Mouse (Mus musculus) inflammation-experienced regulatory T-cells, adult 6 months (primary cell): ENCODE measurements at regions not wholly inside any gene's neighbourhood (a gene's known extent, or its start where the extent isn't known, plus 50 kb on each side); places are given as distances from the start of the nearest gene placed in this dataset.

Experiments used
- ATAC-seq: one replicate; pipeline ENCODE4 v1.8.0; 2017

GRCm38 (mm10) chr11:114257756-114258155, 190.9 kb upstream of the Sdk2 start:
- ATAC-seq, result no peak

GRCm38 (mm10) chr11:114257061-114257460, 190.2 kb upstream of the Sdk2 start:
- no peak for ATAC-seq

- no peak for ATAC-seq
These were observed 187.5 kb upstream of the Sdk2 start for GRCm38 (mm10) chr11:114254344-114254743.

GRCm38 (mm10) chr11:114251614-114252013, 184.8 kb upstream of the Sdk2 start:
- ATAC-seq, result no peak

- ATAC-seq, result no peak
These were observed 182.4 kb upstream of the Sdk2 start for GRCm38 (mm10) chr11:114249215-114249614.

GRCm38 (mm10) chr11:114248261-114248898, 181.5 kb upstream of the Sdk2 start:
- ATAC-seq, result no peak

GRCm38 (mm10) chr11:114239311-114239803, 172.5 kb upstream of the Sdk2 start:
- no peak for ATAC-seq

GRCm38 (mm10) chr11:114238801-114239200, 172.0 kb upstream of the Sdk2 start:
- ATAC-seq, result no peak

- no peak for ATAC-seq
These were observed 171.5 kb upstream of the Sdk2 start for GRCm38 (mm10) chr11:114238316-114238715.

GRCm38 (mm10) chr11:114234542-114234910, 167.7 kb upstream of the Sdk2 start:
- ATAC-seq, result no peak

- no peak for ATAC-seq
These were observed 167.0 kb upstream of the Sdk2 start for GRCm38 (mm10) chr11:114233636-114234541.

- no peak for ATAC-seq
These were observed 165.0 kb upstream of the Sdk2 start for GRCm38 (mm10) chr11:114231841-114232240.

GRCm38 (mm10) chr11:114229763-114230162, 162.9 kb upstream of the Sdk2 start:
- no peak for ATAC-seq

- ATAC-seq, result no peak
These were observed 162.3 kb upstream of the Sdk2 start for GRCm38 (mm10) chr11:114229196-114229595.

GRCm38 (mm10) chr11:114226553-114226952, 159.7 kb upstream of the Sdk2 start:
- ATAC-seq, result no peak

GRCm38 (mm10) chr11:114224706-114225105, 157.9 kb upstream of the Sdk2 start:
- no peak for ATAC-seq

- no peak for ATAC-seq
These were observed 156.2 kb upstream of the Sdk2 start for GRCm38 (mm10) chr11:114223061-114223460.

GRCm38 (mm10) chr11:114220466-114220865, 153.6 kb upstream of the Sdk2 start:
- no peak for ATAC-seq

GRCm38 (mm10) chr11:114218732-114219506, 152.1 kb upstream of the Sdk2 start:
- no peak for ATAC-seq

- no peak for ATAC-seq
These were observed 150.5 kb upstream of the Sdk2 start for GRCm38 (mm10) chr11:114217245-114217757.

GRCm38 (mm10) chr11:114216493-114216892, 149.6 kb upstream of the Sdk2 start:
- ATAC-seq, result no peak

- no peak for ATAC-seq
These were observed 148.4 kb upstream of the Sdk2 start for GRCm38 (mm10) chr11:114215256-114215655.

- ATAC-seq, result no peak
These were observed 145.3 kb upstream of the Sdk2 start for GRCm38 (mm10) chr11:114212136-114212535.
